Comparison of ENCODE assay signal across 23 mouse cellular contexts in genomic region chr17:32477204-32477603, GRCm38 (mm10). TPM values are rescaled to one million over a fixed set of nuclear protein-coding genes. Genes with fewer than 3 reads are reported as not detected.
"Had no signal": no experiment of that assay in that cellular context is flagged by ENCODE, and none has a peak within 500 bp of the region (broad histone marks: within the 10 kb centered on the region; RNA-seq: fewer than 3 reads in every experiment).

No protein-coding gene starts in this region.

- H3K9ac ChIP-seq: lung, embryonic 15.5 days; midbrain, embryonic 13.5 days; neural tube, embryonic 13.5 days; neural tube, embryonic 15.5 days had no signal

- H3K4me2 ChIP-seq: lung, embryonic 15.5 days; midbrain, embryonic 11.5 days; midbrain, embryonic 13.5 days; neural tube, embryonic 13.5 days; neural tube, embryonic 15.5 days had no signal

- H3K36me3 ChIP-seq: lung, embryonic 15.5 days; midbrain, embryonic 13.5 days; neural tube, embryonic 13.5 days; neural tube, embryonic 15.5 days had no signal

- H3K4me1 ChIP-seq: lung, embryonic 15.5 days; midbrain, embryonic 13.5 days; neural tube, embryonic 13.5 days; neural tube, embryonic 15.5 days had no signal

- H3K9me3 ChIP-seq: lung, embryonic 15.5 days; midbrain, embryonic 13.5 days; neural tube, embryonic 13.5 days; neural tube, embryonic 15.5 days had no signal

- ATAC-seq: lung, postnatal 0 days; midbrain, embryonic 13.5 days; midbrain, embryonic 16.5 days had no signal

- H3K27me3 ChIP-seq: lung, embryonic 15.5 days had no signal

- DNase-seq: lung, adult 2 months; lung, postnatal 14 days; lung, postnatal 36 days; retina, postnatal 1 day; right cerebral cortex, adult 18-20 months; right cerebral cortex, postnatal 25 days; right cerebral cortex, postnatal 4 days; spleen, adult 18-20 months; thymus, adult 18-20 months; thymus, postnatal 14 days; thymus, postnatal 36 days had no signal

- H3K27ac ChIP-seq: lung, embryonic 15.5 days; macrophage; midbrain, embryonic 13.5 days; neural tube, embryonic 13.5 days; neural tube, embryonic 15.5 days had no signal

- H3K4me3 ChIP-seq: lung, embryonic 15.5 days; megakaryocyte, embryonic 14.5 days; midbrain, embryonic 13.5 days; myocyte; neural tube, embryonic 13.5 days; neural tube, embryonic 15.5 days had no signal

RNA-seq across cellular contexts. Expression of gene Pglyrp2, which starts 53.2 kb away (rescaled TPM):
- polyA plus RNA-seq: macrophage; midbrain, embryonic 11.5 days; midbrain, embryonic 13.5 days; midbrain, embryonic 16.5 days; myocyte; neural tube, embryonic 11.5 days; neural tube, embryonic 13.5 days; neural tube, embryonic 15.5 days; stomach, embryonic 14.5 days had no signal
